Mouse (Mus musculus) forebrain, embryonic 14.5 days (tissue): ENCODE data around the gene Bag3. TPM values are rescaled to one million over a fixed set of nuclear protein-coding genes. Genes with fewer than 3 reads are reported as not detected.

Experiments used
- ATAC-seq: fragments of 200-750 bp; cut with Nextera tagmentation; 2 replicates; pipeline ENCODE4 v1.8.0; 2017; ENCODE audit warnings: mild to moderate bottlenecking, moderate library complexity
- DNase-seq: peaks from one replicate; pipeline ENCODE4 v3.0.0-alpha.2; 2015; ENCODE audit warnings: low spot score
- H3K27ac ChIP-seq: fragments of 300-500 bp; sonication (generic); 2 replicates; pipeline ENCODE4 v1.5.1; 2014; ENCODE audit warnings: low read depth, mild to moderate bottlenecking, control low read depth, low read length, moderate library complexity
- H3K27me3 ChIP-seq: fragments of 300-500 bp; sonication (generic); replicated peaks from 2 replicates; pipeline ENCODE4 v1.6.1; 2014; ENCODE audit warnings: low read length, control low read depth, mixed read lengths; ENCODE audit not compliant: control insufficient read depth, insufficient read depth
- H3K36me3 ChIP-seq: fragments of 300-500 bp; sonication (generic); 2 replicates; pipeline ENCODE4 v1.6.1; 2014; ENCODE audit warnings: low read length, control low read depth; ENCODE audit not compliant: control insufficient read depth, insufficient read depth
- H3K4me1 ChIP-seq: fragments of 300-500 bp; sonication (generic); 2 replicates; pipeline ENCODE4 v1.6.1; 2014; ENCODE audit warnings: antibody characterized with exemption, low read length, control low read depth; ENCODE audit not compliant: control insufficient read depth, insufficient read depth
- H3K4me2 ChIP-seq: fragments of 300-500 bp; sonication (generic); 2 replicates; pipeline ENCODE4 v1.6.1; 2014; ENCODE audit warnings: mild to moderate bottlenecking, control low read depth, low read length
- H3K4me3 ChIP-seq: fragments of 300-500 bp; sonication (generic); 2 replicates; pipeline ENCODE4 v1.5.1; 2014; ENCODE audit warnings: low read depth, low read length, control low read depth
- H3K9ac ChIP-seq: fragments of 300-500 bp; sonication (generic); 2 replicates; pipeline ENCODE4 v1.6.1; 2014; ENCODE audit warnings: mild to moderate bottlenecking, low read length, control low read depth, moderate library complexity
- H3K9me3 ChIP-seq: fragments of 300-500 bp; sonication (generic); replicated peaks from 2 replicates; pipeline ENCODE4 v1.6.1; 2016; ENCODE audit warnings: low read length, control low read depth, mixed read lengths; ENCODE audit not compliant: control insufficient read depth
- WGBS: fragments of 180-500 bp; shearing (Covaris S2); extraction: QIAGEN DNeasy Blood & Tissue Kit; methylation state at CpG from one replicate; pipeline ENCODE4 v1.1.7; 2014; 5-methylcytosine and 5-hydroxymethylcytosine counted together
- polyA plus RNA-seq: library from polyadenylated mRNA; unstranded; fragments of >200 nt; fragmentation: Nextera tagmentation; extraction: Ambion mirVana; gene quantifications from 2 replicates; pipeline ENCODE4 v1.2.1, GENCODE M21; 2014

Gene Bag3
- polyA plus RNA-seq, 1 experiment from 2014 or later = 1.4 TPM

GRCm38 (mm10) chr7:128541186-128541585 lies 17.8 kb downstream of the Bag3 start:
- H3K27ac ChIP-seq = no peak overlapping the region
- H3K9ac ChIP-seq = no peak overlapping the region; the same call in 1 of the 2 replicates
- no peaks in the 10 kb centered on the region for H3K36me3 ChIP-seq
- no peaks in the 10 kb centered on the region for H3K27me3 ChIP-seq
- no peak for ATAC-seq
- WGBS = 74% methylated on average over 9 of the region's 9 CpGs
- H3K4me2 ChIP-seq = no peak overlapping the region
- no peaks in the 10 kb centered on the region for H3K9me3 ChIP-seq
- DNase-seq = no peak
- H3K4me1 ChIP-seq = peaks cover under 1% of the 10 kb centered on the region; the same call in 1 of the 2 replicates
- H3K4me3 ChIP-seq = no peak overlapping the region

GRCm38 (mm10) chr7:128541771-128542170 lies 18.4 kb downstream of the Bag3 start:
- Histone ChIP-seq H3K27me3 (no peaks in the 10 kb centered on the region), H3K4me2 (no peak overlapping the region), H3K27ac (no peak overlapping the region), H3K4me3 (no peak overlapping the region), H3K36me3 (no peaks in the 10 kb centered on the region), H3K4me1 (no peaks in the 10 kb centered on the region), H3K9me3 (no peaks in the 10 kb centered on the region), H3K9ac (no peak overlapping the region)
- DNase-seq (no peak), ATAC-seq (no peak)
- 86% methylated on average over 17 of the region's 17 CpGs for WGBS

DNA sequence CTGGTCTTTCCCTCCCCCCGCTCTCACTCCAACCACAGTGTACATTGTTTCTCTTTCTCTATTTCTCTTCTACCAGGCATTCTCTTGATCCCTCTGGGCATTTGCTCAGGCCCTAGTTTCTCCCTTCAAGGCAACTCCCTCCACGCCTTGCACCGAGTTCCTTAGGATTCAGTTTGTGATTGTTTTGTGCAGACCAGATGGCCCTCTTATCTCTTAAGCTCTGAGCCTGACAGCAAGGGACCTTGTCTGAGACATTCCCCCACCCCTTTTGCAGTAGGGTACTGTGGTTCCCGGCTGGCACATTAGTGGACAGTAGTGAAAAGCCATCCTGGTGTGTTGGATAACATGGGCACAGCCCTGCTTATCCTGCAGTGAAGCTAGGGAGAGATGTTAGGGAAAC lies 19.1 kb downstream of the Bag3 start:
- Histone ChIP-seq H3K4me1 (no peaks in the 10 kb centered on the region), H3K36me3 (no peaks in the 10 kb centered on the region), H3K9me3 (no peaks in the 10 kb centered on the region), H3K27ac (no peak overlapping the region), H3K4me3 (no peak overlapping the region), H3K4me2 (no peak overlapping the region), H3K9ac (no peak overlapping the region), H3K27me3 (no peaks in the 10 kb centered on the region)
- 84% methylated on average over 4 of the region's 4 CpGs for WGBS
- DNase-seq (no peak), ATAC-seq (no peak)

DNA sequence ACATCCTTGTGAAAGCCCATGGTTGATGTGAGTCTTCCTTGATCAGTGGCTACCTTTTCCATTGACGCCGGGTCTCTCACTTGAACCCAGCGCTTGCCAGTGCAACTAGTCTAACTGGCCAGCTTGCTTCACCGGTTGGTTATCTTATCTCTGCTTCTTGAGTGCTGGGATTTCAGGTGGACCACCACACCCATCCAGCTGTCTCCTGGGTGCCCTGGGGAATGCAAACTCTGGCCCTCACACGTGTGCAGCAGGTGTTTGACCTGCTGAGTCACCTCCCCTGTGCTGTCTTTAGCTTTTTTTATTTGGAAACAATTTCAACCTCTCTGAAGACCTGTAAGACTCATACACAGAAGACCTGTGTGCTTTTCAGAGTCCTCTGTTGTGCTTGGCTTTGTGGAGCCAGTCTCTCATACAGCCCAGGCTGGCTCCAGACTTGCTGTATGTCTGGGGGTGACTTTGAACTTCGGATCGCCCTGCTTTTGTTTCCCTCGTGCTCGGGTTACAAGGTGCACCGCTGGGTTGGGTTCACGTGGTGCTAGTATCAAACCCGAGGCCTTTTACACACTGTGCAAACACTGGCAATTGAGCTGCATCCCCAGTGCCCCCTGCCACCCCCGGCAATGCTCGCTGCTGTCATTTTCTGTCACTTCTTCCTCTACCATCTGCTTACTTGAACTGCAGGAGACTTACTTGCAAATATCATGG lies 19.9 kb downstream of the Bag3 start:
- no peak overlapping the region for H3K4me3 ChIP-seq
- no peak overlapping the region for H3K27ac ChIP-seq
- H3K9me3 ChIP-seq = no peaks in the 10 kb centered on the region
- no peaks in the 10 kb centered on the region for H3K27me3 ChIP-seq
- no peak for DNase-seq
- H3K36me3 ChIP-seq = no peaks in the 10 kb centered on the region
- WGBS = 81% methylated on average over 14 of the region's 14 CpGs
- no peaks in the 10 kb centered on the region for H3K4me1 ChIP-seq
- no peak for ATAC-seq
- no peak overlapping the region for H3K9ac ChIP-seq
- H3K4me2 ChIP-seq = no peak overlapping the region

GRCm38 (mm10) chr7:128543961-128544360 lies 20.5 kb downstream of the Bag3 start:
- Histone ChIP-seq H3K4me2 (no peak overlapping the region), H3K27ac (no peak overlapping the region), H3K9ac (no peak overlapping the region), H3K4me1 (no peaks in the 10 kb centered on the region), H3K9me3 (no peaks in the 10 kb centered on the region), H3K27me3 (no peaks in the 10 kb centered on the region), H3K36me3 (no peaks in the 10 kb centered on the region), H3K4me3 (no peak overlapping the region)
- 87% methylated on average over 3 of the region's 3 CpGs for WGBS
- DNase-seq (no peak), ATAC-seq (no peak)

GRCm38 (mm10) chr7:128544566-128545262 lies 21.3 kb downstream of the Bag3 start:
- Histone ChIP-seq H3K9me3 (no peaks in the 10 kb centered on the region), H3K27ac (no peak overlapping the region), H3K4me3 (no peak overlapping the region), H3K4me2 (no peak overlapping the region), H3K27me3 (no peaks in the 10 kb centered on the region), H3K36me3 (no peaks in the 10 kb centered on the region), H3K4me1 (peaks cover 6% of the 10 kb centered on the region), H3K9ac (no peak overlapping the region)
- DNase-seq = no peak
- ATAC-seq = no peak
- 72% methylated on average over 7 of the region's 7 CpGs for WGBS

GRCm38 (mm10) chr7:128546031-128546430 lies 22.6 kb downstream of the Bag3 start:
- Histone ChIP-seq H3K4me2 (no peak overlapping the region), H3K9me3 (no peaks in the 10 kb centered on the region), H3K4me1 (peaks cover 16% of the 10 kb centered on the region), H3K9ac (no peak overlapping the region), H3K27me3 (no peaks in the 10 kb centered on the region), H3K4me3 (no peak overlapping the region), H3K27ac (no peak overlapping the region), H3K36me3 (no peaks in the 10 kb centered on the region)
- DNase-seq (no peak), ATAC-seq (no peak)
- 93% methylated on average over 8 of the region's 8 CpGs for WGBS

- no peaks in the 10 kb centered on the region for H3K36me3 ChIP-seq
- ATAC-seq = no peak
- DNase-seq = no peak
- H3K9ac ChIP-seq = no peak overlapping the region
- H3K4me1 ChIP-seq = peaks cover 16% of the 10 kb centered on the region
- H3K27me3 ChIP-seq = no peaks in the 10 kb centered on the region
- H3K4me3 ChIP-seq = no peak overlapping the region
- no peak overlapping the region for H3K27ac ChIP-seq
- H3K4me2 ChIP-seq = no peak overlapping the region
- H3K9me3 ChIP-seq = no peaks in the 10 kb centered on the region
- WGBS = 60% methylated on average over 4 of the region's 4 CpGs
Measured at GRCm38 (mm10) chr7:128549137-128549536, 25.7 kb downstream of the Bag3 start.
